Mouse (Mus musculus) spleen, postnatal 4 days (tissue): ENCODE measurements around the gene Hs6st3.
"Not testable (repeated sequence)": the region's sequence is repeated elsewhere in the genome, so short reads cannot be mapped to it uniquely, and the experiment has no call there.

Source experiments
- DNase-seq, 2 experiments: peaks; one replicate each; pipeline ENCODE4 v3.0.0; 2022; ENCODE audit warnings: low spot score in 2 of 2

Gene Hs6st3

DNA sequence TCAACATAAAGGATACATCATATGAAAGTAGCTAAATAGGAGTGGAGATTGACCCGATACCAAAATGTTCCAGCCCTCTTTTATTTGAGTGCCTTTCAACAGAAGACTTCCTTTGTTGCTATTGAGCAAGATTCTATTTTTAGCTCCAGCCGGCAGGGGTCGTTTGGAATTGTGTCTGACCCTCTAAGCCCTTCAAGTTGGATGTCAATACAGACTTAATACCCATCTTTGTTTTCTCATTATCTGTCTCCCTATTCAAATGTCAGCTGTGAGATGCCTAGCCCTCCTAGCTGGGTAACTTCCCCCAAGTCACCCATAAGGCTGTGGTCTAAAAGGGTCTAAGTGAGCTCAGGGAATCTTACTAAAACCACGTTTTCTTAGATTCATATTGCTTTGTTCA, 312.3 kb downstream of the Hs6st3 start:
- DNase-seq = no peak

- no peak for DNase-seq
Measured at GRCm38 (mm10) chr14:119451594-119451993, 313.5 kb downstream of the Hs6st3 start.

DNA sequence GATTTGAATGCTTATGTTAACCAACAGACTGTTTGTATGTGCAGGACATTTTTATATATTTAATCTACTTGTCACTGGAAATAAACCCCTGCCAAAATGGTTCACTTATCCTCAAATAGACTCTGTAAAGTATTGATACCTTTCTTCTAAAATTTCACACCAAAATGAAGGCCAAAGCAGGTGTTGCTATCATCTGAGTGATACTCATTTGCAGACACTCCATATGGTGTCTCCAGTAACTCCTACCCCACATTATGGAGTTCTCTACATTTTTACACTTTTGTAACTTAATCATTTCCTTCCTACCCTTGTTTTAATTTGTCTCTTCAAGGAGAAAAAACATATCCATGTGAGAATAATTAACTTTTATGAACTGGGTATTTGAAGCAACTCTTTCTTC, 314.2 kb downstream of the Hs6st3 start:
- no peak for DNase-seq

DNA sequence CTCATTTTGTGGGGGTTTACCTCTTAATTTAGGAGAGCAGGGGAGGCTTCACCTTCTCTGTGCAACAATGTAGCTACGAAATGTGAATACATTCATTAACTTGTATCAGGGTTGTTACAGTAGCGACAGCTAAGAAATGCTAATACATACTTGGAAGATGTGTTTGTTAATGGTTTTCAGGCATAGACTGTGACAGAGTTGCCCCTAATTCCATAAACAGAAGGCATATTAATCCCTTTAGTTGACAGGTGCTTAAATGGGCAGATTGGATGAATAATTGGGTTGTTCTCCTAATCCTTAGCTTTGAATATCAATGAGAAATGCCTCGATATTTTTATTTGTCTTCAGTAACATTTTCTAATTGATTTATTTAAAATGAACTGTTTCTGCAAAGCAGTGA, 314.7 kb downstream of the Hs6st3 start:
- no peak for DNase-seq

DNA sequence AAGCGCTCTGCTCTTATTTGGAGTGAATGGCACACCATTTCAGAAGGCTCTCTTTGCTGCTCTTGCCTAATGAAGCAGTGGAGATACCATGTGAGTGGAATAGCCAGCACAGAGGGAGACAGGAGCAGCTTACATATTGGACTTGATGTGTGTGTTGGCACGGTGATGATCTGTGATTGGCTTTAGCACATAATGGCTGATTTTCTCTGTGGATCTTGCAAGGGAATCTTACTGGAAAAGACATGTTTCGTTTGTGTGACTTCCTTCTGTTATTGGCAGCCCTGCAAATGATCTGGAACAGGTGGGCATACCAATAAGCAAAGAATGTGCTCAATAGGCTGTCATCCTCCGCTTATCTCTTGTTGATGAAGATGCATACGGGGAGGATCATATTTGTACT, 326.2 kb downstream of the Hs6st3 start:
- DNase-seq = no peak

DNA sequence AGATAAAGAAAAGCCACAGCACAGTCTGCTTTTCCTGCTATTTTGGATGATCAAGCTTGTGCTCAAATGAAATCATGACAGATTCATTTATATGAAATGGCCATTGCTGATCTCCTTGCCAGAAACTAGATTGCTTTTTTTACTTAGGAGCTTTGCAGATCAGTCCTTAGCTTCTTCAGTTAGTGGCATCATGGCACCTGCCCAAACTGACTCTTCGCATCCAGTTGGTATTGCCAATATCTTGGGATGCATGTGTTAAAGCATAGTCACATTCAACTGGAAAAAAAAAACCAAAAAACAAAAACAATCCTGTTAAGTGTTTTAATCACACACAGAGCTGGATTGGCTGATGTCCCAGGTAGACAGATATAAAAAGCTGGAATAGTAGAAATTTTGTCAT, 326.7 kb downstream of the Hs6st3 start:
- DNase-seq = no peak

GRCm38 (mm10) chr14:119466899-119467588, 328.9 kb downstream of the Hs6st3 start:
- DNase-seq = no peak

GRCm38 (mm10) chr14:119476582-119476981, 338.4 kb downstream of the Hs6st3 start:
- DNase-seq = no peak

DNA sequence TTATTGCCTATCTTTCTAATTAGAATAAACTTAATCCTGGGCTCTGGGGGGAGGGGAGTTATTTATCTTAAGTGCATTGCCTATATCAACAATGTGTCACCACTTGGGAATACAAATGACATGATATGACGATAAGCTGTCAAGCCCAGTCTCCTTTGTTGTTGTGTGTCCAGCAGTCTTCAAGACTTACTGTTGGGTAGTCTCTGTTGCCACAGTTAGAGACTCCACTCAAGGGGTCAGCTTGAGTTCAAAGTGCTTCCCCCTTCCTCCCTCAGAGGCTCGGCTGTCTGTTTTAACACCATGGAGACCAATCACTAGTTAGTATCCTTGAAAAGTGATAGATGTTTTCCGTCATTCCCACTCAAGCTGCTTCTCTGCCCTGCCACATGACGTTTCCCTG, 339.7 kb downstream of the Hs6st3 start:
- DNase-seq = no peak

DNA sequence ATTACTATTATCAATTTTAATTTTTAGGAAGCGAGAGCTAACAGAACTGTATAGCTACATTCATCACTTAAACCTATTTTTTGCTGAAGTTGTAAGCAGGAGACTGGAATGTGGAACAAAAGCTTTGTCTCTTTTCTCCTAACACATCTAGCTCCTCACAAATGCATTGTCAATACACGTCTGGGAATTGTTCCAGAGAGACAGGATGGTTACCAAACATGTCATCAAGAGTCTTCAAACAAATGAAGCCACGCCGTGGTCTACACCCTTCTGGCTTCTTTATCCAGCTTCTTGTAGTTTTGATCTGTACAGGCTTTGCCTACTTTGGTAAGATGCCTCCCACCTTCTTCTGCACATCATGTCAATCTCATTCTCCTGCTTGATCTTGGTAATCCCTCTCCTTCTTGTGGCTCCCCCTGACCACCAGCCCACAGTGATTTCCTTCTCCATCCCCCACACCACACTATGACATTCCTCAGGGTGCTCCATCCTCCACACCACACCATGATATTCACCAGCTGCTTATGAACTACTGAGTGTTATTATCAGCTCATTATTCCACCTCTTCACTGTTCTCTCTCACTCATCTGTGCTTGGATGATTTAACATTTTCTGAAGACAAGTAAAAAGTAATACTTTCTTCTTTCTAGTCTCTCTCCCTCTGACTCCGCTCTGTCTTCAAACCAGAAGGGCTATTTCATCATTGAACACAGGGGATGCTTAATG, 351.0 kb downstream of the Hs6st3 start:
- no peak for DNase-seq

- no peak for DNase-seq
Measured at GRCm38 (mm10) chr14:119520632-119521031, 382.5 kb downstream of the Hs6st3 start.

GRCm38 (mm10) chr14:119521056-119521455, 382.9 kb downstream of the Hs6st3 start:
- no peak for DNase-seq

DNA sequence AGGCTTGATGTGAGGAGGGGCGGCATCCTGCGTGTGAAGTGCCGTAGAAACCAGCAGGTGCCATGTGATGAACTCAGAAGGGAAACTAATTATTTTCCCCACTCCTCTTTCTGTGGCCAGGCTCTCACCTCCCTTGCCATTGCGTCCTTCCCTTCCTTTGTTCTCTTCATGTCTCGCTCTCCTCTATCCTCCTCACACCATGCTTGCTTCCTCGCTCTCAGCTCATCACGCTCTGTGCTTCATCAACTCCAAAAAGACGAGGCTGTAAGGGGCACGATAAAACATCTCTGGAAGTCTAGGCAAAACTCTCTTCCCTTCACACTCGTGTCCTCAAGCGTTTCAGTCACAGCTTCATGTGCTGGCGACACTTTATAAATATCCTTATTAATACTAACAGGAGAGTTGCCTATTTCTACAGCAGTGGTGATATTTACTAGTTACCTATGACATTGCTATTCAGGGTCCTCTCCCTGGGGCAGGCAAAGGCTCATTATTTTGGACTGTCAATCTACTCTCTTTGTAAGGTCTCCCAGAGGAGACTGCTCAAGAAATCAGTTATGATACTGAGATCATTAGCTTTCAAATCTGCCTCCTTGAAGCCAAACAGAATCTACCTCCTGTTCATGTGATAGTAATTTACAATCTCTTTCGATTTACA, 394.9 kb downstream of the Hs6st3 start:
- DNase-seq = no peak

GRCm38 (mm10) chr14:119540505-119540904, 402.4 kb downstream of the Hs6st3 start:
- DNase-seq = no peak

DNA sequence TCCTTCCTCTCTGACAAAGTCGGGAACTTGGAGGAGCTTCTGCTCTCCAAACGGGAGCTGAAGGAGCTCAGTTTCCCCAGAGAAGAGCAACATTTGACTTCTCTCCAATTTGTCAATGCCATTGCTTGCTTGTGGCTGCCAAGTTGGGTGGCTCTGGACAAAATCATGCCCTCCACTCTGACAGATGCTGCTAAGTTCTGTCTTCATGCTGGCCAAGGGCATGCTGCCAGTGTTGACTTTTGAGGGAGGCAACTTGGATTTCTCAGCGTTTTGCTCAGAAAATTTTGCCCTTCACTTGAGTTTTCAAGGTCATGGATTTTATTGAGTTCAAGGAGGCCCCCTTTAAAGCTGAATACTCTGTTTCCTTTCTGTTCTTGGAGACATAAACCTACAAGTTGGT, 406.5 kb downstream of the Hs6st3 start:
- DNase-seq = no peak

DNA sequence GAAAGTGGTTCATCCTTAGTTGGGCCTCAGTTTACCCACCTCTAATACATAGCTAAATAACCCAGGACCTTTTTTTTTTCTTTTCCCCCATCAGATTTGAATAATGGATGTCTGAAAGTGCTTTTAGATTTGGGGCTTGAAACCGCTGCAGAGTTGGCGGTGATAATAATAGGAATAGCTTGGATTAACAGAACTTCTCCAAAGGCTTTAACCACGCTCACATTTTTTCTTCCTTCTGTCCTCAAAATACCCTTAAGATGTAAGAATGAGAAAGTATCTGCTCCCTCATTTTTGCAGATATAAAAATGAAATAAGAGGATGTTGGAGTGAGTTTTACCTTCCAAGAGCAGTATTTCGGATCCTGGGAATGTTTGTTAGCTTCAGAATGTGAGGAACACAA, 420.2 kb downstream of the Hs6st3 start:
- DNase-seq = no peak

- no peak for DNase-seq
Measured at GRCm38 (mm10) chr14:119582039-119582508, 443.9 kb downstream of the Hs6st3 start.

- no peak for DNase-seq
Measured at GRCm38 (mm10) chr14:119585069-119585468, 446.9 kb downstream of the Hs6st3 start.

DNA sequence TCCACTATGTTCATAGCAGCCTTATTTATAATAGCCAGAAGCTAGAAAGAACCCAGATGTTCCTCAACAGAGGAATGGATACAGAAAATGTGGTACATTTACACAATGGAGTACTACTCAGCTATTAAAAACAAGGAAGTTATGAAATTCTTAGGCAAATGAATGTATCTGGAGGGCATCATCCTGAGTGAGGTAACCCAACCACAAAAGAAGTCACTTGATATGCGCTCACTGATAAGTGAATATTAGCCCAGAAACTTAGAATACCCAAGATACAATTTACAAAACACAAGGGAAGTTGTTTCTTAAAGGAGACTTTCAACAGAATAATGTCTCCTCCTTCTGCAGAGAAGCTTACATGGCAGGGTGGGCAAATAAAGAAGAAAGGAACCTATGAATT, 449.2 kb downstream of the Hs6st3 start:
- DNase-seq = not testable (repeated sequence)

DNA sequence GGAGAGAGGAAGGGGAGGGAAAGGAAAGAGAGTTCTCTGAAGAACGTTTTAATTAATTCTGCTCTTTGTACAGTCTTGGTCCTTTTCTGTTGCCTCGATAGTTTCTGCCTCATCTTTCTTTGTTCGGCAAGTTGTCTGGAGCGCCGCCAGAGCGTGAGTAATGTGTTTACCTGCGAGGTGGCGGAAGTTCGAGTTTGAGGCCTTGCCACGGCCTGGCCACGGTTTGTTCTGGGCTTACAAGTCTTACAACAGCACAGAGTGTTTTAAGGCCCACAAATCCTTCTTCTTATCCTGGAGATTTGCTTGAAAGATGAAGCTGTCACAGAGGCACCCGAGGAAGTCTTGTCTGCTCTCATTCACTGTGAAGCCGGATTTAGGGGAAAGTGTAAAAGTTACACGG, 466.2 kb downstream of the Hs6st3 start:
- DNase-seq = no peak

DNA sequence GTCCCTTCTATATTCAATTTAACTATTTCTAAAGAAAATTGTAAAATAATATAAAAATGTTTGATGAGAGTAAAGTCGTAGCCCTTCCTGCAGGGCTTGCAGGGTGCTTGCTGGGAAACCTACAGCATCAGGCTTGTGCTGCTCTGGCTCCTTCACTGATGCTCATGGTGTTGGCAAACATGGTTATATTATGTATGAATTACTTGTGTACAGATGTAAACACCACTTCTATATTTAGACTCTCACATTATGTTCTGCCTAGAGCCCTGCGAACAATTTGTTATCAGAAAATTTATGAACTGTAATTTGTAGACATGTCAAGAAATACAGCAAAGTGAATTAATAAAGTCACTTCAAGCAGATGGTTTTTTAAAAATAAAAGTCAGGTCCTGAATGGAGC, 474.7 kb downstream of the Hs6st3 start:
- DNase-seq = no peak

- no peak for DNase-seq
Measured at GRCm38 (mm10) chr14:119629127-119629526, 491.0 kb downstream of the Hs6st3 start.

GRCm38 (mm10) chr14:119633090-119633489, 494.9 kb downstream of the Hs6st3 start:
- DNase-seq = no peak
